Mouse (Mus musculus): ENCODE data around the gene Slc37a1. TPM values are rescaled to one million over a fixed set of nuclear protein-coding genes. Genes with fewer than 3 reads are reported as not detected.

The Slc37a1 gene
- polyA plus RNA-seq, 1 experiment from 2014 or later = 6.9 TPM

DNA sequence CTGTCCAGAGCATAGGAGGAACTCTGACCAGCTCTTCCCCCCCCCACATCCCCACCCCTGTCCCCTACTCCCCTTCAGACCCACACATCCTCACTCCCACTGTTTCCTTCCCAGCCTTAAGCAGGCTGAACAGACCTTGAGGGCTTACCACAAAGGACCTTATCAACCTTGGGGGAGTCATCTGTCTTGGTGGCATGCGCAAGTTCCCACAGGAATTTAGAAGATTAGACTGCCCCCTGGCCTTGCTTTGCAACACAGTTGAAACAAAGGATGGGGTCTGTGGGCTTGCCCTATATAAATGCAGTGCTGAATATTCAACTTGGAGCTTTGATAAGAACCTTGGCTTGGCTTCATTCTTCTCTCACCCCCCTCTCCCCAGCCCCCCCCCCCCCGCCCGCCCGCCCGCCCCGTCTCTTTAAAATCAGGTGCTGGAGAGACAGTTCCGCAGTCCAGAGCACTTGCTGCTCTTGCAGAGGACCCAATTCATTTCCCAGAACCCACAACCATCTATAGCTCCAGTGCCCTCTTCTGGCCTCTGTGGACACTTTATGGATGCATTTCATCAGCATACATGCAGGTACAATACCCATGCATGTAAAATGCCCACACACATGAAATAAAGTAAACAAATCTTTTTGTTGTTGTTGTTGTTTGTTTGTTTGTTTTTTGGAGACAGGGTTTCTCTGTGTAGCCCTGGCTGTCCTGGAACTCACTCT lies 15.3 kb upstream of the Slc37a1 start:
- no peak overlapping the region for H3K27ac ChIP-seq (ENCODE audit: low read depth, low read length)
- H3K27me3 ChIP-seq (replicated peaks; ENCODE audit: control insufficient read depth, insufficient read depth, low read length) = no peaks in the 10 kb centered on the region
- H3K9ac ChIP-seq (ENCODE audit: low read length) = no peak overlapping the region
- WGBS = 64% methylated on average over 6 of the region's 7 CpGs
- DNase-seq (ENCODE audit: low spot score) (no peak), ATAC-seq (no peak)
- H3K4me1 ChIP-seq (ENCODE audit: control insufficient read depth, insufficient read depth, low read length) = no peaks in the 10 kb centered on the region
- H3K9me3 ChIP-seq (replicated peaks; ENCODE audit: control insufficient read depth, low read length) = no peaks in the 10 kb centered on the region
- no peak overlapping the region for H3K4me2 ChIP-seq (ENCODE audit: low read length)
- no peak overlapping the region for H3K4me3 ChIP-seq (ENCODE audit: low read depth, low read length)
- no peaks in the 10 kb centered on the region for H3K36me3 ChIP-seq (ENCODE audit: control insufficient read depth, insufficient read depth, low read length)

DNA sequence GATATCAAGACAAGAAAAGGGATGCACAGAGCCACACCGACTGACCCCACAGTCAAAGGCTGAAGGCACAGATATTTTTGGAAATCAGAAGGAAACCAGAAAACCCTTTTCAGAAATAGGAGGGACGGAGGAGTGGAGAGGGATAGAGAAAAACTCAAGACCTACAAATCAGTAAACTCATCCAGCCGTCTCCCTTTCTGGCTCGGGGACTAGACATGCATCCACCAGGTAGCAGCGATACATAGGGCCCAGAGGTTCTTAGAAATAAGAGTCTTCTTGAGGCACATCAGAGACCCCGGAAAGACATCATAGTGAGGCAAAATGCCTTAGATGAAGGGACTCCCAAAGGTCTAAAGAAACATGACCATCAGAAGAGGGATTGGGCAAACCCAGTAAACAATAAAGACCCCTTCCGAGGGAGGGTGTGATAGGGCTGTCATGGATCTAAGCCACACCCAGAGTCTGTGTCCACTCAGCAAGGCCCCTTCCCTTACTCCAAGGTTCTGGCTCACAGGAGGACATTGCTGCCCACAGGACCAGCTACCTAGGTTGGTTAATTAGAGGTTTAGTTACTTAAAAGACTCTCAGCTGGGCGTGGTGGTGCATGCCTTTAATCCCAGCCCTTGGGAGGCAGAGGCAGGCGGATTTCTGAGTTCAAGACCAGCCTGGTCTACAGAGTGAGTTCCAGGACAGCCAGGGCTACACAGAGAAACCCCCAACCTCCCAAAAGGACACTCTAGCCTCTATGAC lies 14.0 kb upstream of the Slc37a1 start:
- 90% methylated on average over 9 of the region's 9 CpGs for WGBS
- no peak for ATAC-seq

DNA sequence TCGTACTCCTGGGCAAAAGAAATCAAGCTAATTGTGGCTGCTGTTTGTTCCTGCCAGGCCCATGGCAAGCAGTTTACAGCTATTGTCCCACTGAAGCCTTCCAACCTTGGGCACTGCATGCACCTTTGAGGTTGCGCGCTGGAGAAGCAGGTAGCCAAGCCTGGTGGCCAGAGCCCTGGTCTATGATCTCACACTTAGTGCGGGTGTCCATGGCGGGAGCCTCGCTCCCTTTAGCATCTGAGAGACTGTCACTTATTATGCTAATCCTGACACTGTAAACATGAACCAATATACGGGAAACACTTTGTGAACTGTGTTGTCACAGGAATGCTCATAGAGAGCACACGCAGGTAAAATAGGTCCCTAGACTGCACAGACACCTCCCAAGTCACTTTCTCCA lies 13.0 kb upstream of the Slc37a1 start:
- Histone ChIP-seq H3K4me3 (ENCODE audit: low read depth, low read length) (no peak overlapping the region), H3K36me3 (ENCODE audit: control insufficient read depth, insufficient read depth, low read length) (no peaks in the 10 kb centered on the region), H3K9ac (ENCODE audit: low read length) (no peak overlapping the region), H3K27me3 (replicated peaks; ENCODE audit: control insufficient read depth, insufficient read depth, low read length) (no peaks in the 10 kb centered on the region), H3K27ac (ENCODE audit: low read depth, low read length) (no peak overlapping the region), H3K9me3 (replicated peaks; ENCODE audit: control insufficient read depth, low read length) (no peaks in the 10 kb centered on the region), H3K4me2 (ENCODE audit: low read length) (no peak overlapping the region), H3K4me1 (ENCODE audit: control insufficient read depth, insufficient read depth, low read length) (0 out of 2 replicates have a peak, but pooled peaks cover 4% of the 10 kb centered on the region)
- 87% methylated on average over 8 of the region's 8 CpGs for WGBS
- DNase-seq (ENCODE audit: low spot score) (no peak), ATAC-seq (no peak)

More for the DNA sequence above, 14.0 kb upstream of the Slc37a1 start:
- Histone ChIP-seq H3K4me2 (ENCODE audit: low read length) (no peak overlapping the region), H3K27ac (ENCODE audit: low read depth, low read length) (no peak overlapping the region), H3K9me3 (replicated peaks; ENCODE audit: control insufficient read depth, low read length) (no peaks in the 10 kb centered on the region), H3K4me3 (ENCODE audit: low read depth, low read length) (no peak overlapping the region), H3K27me3 (replicated peaks; ENCODE audit: control insufficient read depth, insufficient read depth, low read length) (no peaks in the 10 kb centered on the region), H3K9ac (ENCODE audit: low read length) (no peak overlapping the region), H3K4me1 (ENCODE audit: control insufficient read depth, insufficient read depth, low read length) (0 out of 2 replicates have a peak, but pooled peaks cover 2% of the 10 kb centered on the region), H3K36me3 (ENCODE audit: control insufficient read depth, insufficient read depth, low read length) (no peaks in the 10 kb centered on the region)
- DNase-seq (ENCODE audit: low spot score) = no peak

GRCm38 (mm10) chr17:31275181-31275580 lies 11.4 kb upstream of the Slc37a1 start:
- Histone ChIP-seq H3K4me3 (ENCODE audit: low read depth, low read length) (no peak overlapping the region), H3K27me3 (replicated peaks; ENCODE audit: control insufficient read depth, insufficient read depth, low read length) (no peaks in the 10 kb centered on the region), H3K4me1 (ENCODE audit: control insufficient read depth, insufficient read depth, low read length) (0 out of 2 replicates have a peak, but pooled peaks cover 4% of the 10 kb centered on the region), H3K9me3 (replicated peaks; ENCODE audit: control insufficient read depth, low read length) (no peaks in the 10 kb centered on the region), H3K4me2 (ENCODE audit: low read length) (no peak overlapping the region), H3K27ac (ENCODE audit: low read depth, low read length) (no peak overlapping the region), H3K36me3 (ENCODE audit: control insufficient read depth, insufficient read depth, low read length) (no peaks in the 10 kb centered on the region), H3K9ac (ENCODE audit: low read length) (no peak overlapping the region)
- WGBS = 80% methylated on average over 6 of the region's 6 CpGs
- ATAC-seq (no peak), DNase-seq (ENCODE audit: low spot score) (no peak)

GRCm38 (mm10) chr17:31276207-31276921 lies 10.2 kb upstream of the Slc37a1 start:
- H3K27me3 ChIP-seq (replicated peaks; ENCODE audit: control insufficient read depth, insufficient read depth, low read length) = no peaks in the 10 kb centered on the region
- peak overlapping the region; percentile 63 for H3K4me2 ChIP-seq (ENCODE audit: low read length)
- no peak; the same call in 1 of the 2 replicates for ATAC-seq
- no peak for DNase-seq (ENCODE audit: low spot score)
- no peak overlapping the region for H3K9ac ChIP-seq (ENCODE audit: low read length)
- no peaks in the 10 kb centered on the region for H3K36me3 ChIP-seq (ENCODE audit: control insufficient read depth, insufficient read depth, low read length)
- WGBS = 22% methylated on average over 9 of the region's 9 CpGs
- 0 out of 2 replicates have a peak, but pooled peaks cover 4% of the 10 kb centered on the region for H3K4me1 ChIP-seq (ENCODE audit: control insufficient read depth, insufficient read depth, low read length)
- no peak overlapping the region for H3K27ac ChIP-seq (ENCODE audit: low read depth, low read length)
- peak overlapping the region; percentile 32 for H3K4me3 ChIP-seq (ENCODE audit: low read depth, low read length)
- no peaks in the 10 kb centered on the region for H3K9me3 ChIP-seq (replicated peaks; ENCODE audit: control insufficient read depth, low read length)

DNA sequence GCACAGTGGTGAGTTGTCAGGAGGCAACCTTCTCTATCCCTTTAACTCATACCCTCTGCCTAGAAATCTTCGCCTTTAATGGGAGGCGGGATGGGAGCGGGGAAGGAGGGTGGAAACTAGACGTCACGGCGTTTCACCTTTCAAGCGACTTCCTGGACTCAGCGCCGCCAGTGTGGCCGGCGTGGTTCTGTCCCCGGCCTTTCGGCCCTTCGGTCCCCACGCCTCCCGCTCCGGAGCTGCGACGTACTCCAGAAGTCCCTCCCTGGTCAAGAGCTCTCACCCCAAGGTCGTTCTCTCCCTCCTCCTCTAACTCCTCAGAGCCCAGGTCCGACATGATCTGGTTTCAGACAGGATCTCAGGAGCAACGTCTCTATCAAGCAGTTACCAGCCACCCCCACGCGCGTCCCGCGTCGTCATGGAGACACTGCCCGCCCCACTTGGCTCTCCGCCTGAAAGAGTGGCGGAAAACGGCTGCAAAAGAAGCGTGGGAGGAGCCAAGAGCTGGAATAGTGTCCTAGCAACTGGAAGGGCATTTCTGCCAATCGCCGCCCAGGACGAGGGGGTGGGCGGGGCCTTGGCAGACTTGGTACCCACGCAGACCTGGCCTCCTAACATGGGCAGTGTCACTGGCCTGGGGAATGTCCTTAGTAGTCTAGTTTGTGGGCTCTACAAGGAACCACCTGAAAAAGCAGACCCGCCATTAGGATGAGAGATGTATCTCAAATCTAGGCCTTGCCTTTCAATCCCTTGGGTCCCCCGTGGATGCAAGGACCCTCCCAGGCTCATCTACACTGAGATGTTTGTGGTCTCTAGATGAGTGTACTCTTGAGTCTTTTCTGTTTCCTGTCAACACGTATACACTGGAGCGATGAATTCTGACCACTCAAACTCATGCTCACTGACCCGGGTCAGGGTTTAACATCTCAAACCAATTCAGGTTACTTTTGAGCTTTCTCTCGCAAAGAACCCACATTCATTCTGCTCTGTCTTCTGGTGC lies 9.4 kb upstream of the Slc37a1 start, which contains the start of gene Rsph1:
Gene Rsph1, minus strand, starts transcription at position 462 of the 997 bp plus-strand sequence.
- H3K9me3 ChIP-seq (replicated peaks; ENCODE audit: control insufficient read depth, low read length) = no peaks in the 10 kb centered on the region
- ATAC-seq = peak; percentile 96
- peak within 1 kb of the TSS; percentile 45; the same call in 1 of the 2 replicates for H3K9ac ChIP-seq (ENCODE audit: low read length)
- H3K4me1 ChIP-seq (ENCODE audit: control insufficient read depth, insufficient read depth, low read length) = peaks cover 4% of the 10 kb centered on the region; the same call in 1 of the 2 replicates
- peak within 1 kb of the TSS; percentile 63 for H3K4me2 ChIP-seq (ENCODE audit: low read length)
- peak within 1 kb of the TSS; percentile 32 for H3K4me3 ChIP-seq (ENCODE audit: low read depth, low read length)
- H3K27me3 ChIP-seq (replicated peaks; ENCODE audit: control insufficient read depth, insufficient read depth, low read length) = no peaks in the 10 kb centered on the region
- H3K27ac ChIP-seq (ENCODE audit: low read depth, low read length) = no peak within 1 kb of the TSS
- no peaks in the 10 kb centered on the region for H3K36me3 ChIP-seq (ENCODE audit: control insufficient read depth, insufficient read depth, low read length)
- DNase-seq (ENCODE audit: low spot score) = peak; percentile 95
- 10% methylated on average over 44 of the region's 44 CpGs for WGBS

GRCm38 (mm10) chr17:31277931-31278330 lies 8.7 kb upstream of the Slc37a1 start:
- H3K4me1 ChIP-seq (ENCODE audit: control insufficient read depth, insufficient read depth, low read length) = peaks cover 4% of the 10 kb centered on the region; the same call in 1 of the 2 replicates
- no peaks in the 10 kb centered on the region for H3K9me3 ChIP-seq (replicated peaks; ENCODE audit: control insufficient read depth, low read length)
- H3K4me2 ChIP-seq (ENCODE audit: low read length) = no peak overlapping the region
- H3K36me3 ChIP-seq (ENCODE audit: control insufficient read depth, insufficient read depth, low read length) = no peaks in the 10 kb centered on the region
- H3K27ac ChIP-seq (ENCODE audit: low read depth, low read length) = no peak overlapping the region
- H3K27me3 ChIP-seq (replicated peaks; ENCODE audit: control insufficient read depth, insufficient read depth, low read length) = no peaks in the 10 kb centered on the region
- H3K4me3 ChIP-seq (ENCODE audit: low read depth, low read length) = no peak overlapping the region
- H3K9ac ChIP-seq (ENCODE audit: low read length) = no peak overlapping the region
- ATAC-seq (no peak), DNase-seq (ENCODE audit: low spot score) (no peak)
- 81% methylated on average over 4 of the region's 4 CpGs for WGBS

- no peaks in the 10 kb centered on the region for H3K27me3 ChIP-seq (replicated peaks; ENCODE audit: control insufficient read depth, insufficient read depth, low read length)
- H3K27ac ChIP-seq (ENCODE audit: low read depth, low read length) = no peak overlapping the region
- no peak overlapping the region for H3K4me2 ChIP-seq (ENCODE audit: low read length)
- H3K36me3 ChIP-seq (ENCODE audit: control insufficient read depth, insufficient read depth, low read length) = no peaks in the 10 kb centered on the region
- no peak for DNase-seq (ENCODE audit: low spot score)
- H3K9ac ChIP-seq (ENCODE audit: low read length) = no peak overlapping the region
- no peaks in the 10 kb centered on the region for H3K9me3 ChIP-seq (replicated peaks; ENCODE audit: control insufficient read depth, low read length)
- ATAC-seq = no peak
- peaks cover 4% of the 10 kb centered on the region; the same call in 1 of the 2 replicates for H3K4me1 ChIP-seq (ENCODE audit: control insufficient read depth, insufficient read depth, low read length)
- WGBS = 91% methylated on average over 9 of the region's 9 CpGs
- H3K4me3 ChIP-seq (ENCODE audit: low read depth, low read length) = no peak overlapping the region
Observed at GRCm38 (mm10) chr17:31279541-31279940, 7.1 kb upstream of the Slc37a1 start.

Measured in forebrain, embryonic 14.5 days (tissue).